Mouse (Mus musculus) heart, postnatal 4 days (tissue): ENCODE measurements around the gene Rgs16. TPM values are rescaled to one million over a fixed set of nuclear protein-coding genes. Genes with fewer than 3 reads are reported as not detected.
"Not testable (repeated sequence)": the region's sequence is repeated elsewhere in the genome, so short reads cannot be mapped to it uniquely, and the experiment has no call there.

Experiments used
- DNase-seq: peaks from one replicate; pipeline ENCODE4 v3.0.0; 2021
- total RNA-seq, 2 experiments: library from RNA; stranded (reverse); gene quantifications; 2 replicates each; pipeline ENCODE4 v1.2.3; 2021

Rgs16 gene
- total RNA-seq, 2 experiments from 2014 or later = 3.1 to 4.6 TPM

- no peak for DNase-seq
Observed at GRCm38 (mm10) chr1:153751763-153752301, 11.7 kb downstream of the Rgs16 start.

GRCm38 (mm10) chr1:153752521-153752920 is 12.4 kb downstream of the Rgs16 start:
- no peak for DNase-seq

- no peak for DNase-seq
Observed at GRCm38 (mm10) chr1:153753725-153754464, 13.7 kb downstream of the Rgs16 start.

GRCm38 (mm10) chr1:153764136-153764535 is 24.0 kb downstream of the Rgs16 start:
- no peak for DNase-seq

DNA sequence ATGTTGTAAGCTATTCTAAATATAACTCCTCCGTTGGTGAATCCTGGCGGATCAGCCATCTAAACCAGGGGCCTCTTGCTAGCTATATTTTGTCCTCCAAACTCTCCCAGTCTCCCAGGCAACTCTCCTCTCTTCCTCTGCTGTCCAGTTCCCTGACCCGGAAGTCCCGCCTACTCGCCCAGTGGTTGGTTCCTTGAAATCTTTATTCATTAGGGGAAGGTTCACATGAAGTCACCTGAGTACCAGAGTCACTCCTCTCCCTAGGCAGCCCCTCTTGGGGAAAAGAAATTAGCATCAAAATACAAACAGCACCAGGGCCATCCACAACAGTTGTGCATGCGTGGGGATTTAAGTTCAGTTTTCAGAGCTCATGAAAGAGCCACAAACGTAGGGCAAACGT is 26.1 kb downstream of the Rgs16 start:
- no peak for DNase-seq

GRCm38 (mm10) chr1:153767281-153767680 is 27.1 kb downstream of the Rgs16 start:
- no peak for DNase-seq

DNA sequence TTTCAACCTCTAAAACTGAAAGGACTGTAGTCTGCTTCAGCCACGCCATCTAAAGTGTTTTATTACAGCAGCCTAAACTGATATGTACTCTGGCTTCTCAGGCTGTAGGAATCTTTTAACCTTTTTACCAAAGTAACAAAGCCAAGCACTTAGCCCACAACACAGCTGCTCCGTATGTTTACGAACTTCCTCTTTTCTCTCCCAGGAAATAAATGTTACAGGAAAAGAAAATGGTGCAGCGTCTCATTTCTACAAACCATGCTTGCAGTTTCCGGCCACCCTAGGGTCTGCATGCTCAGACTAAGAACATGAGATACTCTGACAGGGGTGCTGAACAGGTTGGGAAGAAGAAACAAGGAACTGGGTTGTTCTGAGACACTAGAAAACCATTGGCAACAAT is 28.3 kb downstream of the Rgs16 start:
- DNase-seq = no peak

DNA sequence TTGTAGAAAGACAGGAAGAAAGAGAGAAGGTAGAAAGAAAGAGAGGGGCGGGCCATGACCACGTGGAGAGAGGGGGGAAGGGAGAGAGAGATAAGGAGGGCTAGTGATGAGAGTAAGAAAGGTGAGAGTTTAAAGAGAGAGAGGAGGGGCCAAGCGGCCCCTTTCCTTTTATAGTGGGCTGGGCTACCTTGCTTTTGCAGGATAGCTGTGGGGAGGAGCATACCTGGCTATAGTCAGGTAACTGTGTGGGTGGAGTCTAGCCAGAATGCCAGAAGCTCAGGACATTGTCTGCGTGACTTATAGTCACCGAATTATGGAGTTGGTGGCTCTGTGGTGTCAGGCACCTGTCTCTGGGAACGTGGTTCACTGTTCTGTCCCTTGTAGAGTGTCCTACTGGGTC is 29.4 kb downstream of the Rgs16 start:
- not testable (repeated sequence) for DNase-seq

GRCm38 (mm10) chr1:153769998-153770775 is 30.0 kb downstream of the Rgs16 start:
- DNase-seq = no peak

DNA sequence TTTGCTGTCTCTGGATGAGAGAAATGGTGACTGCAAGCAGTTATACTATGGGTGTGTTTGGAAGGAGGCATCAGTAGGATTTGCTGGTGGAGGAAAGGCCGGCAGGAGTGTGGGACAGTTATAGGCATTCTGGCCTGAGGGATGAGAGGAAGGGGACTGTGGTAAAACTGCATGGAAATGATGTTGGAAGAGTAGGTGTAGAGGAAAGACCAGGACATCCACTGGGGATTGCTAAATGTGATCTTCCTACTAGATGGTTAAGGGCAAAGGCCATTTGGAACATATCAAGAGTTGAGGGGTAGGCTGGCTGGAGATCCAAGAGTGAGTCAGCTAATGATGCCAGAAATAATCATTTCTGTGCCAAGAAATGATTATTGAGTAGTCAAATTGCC is 30.6 kb downstream of the Rgs16 start:
- no peak for DNase-seq

DNA sequence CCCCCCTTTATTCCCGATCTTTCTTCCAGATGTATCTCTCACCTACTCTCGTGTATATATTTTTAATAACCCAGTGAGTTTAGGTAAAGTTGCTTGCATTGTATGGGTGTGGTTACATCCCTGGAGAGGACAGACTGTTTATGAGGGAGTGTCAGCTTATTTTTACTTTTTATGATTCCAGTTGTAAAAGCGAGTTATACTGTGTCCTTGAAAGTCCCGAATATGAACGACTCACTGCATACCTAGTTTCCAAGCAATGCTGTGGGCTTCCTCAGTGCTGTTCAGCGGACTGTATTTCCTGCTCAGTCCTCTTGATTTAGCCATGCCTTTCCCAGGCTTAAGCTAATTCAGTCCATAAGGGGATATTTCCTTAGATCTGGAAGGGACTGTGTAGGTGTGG is 35.0 kb downstream of the Rgs16 start:
- no peak for DNase-seq

DNA sequence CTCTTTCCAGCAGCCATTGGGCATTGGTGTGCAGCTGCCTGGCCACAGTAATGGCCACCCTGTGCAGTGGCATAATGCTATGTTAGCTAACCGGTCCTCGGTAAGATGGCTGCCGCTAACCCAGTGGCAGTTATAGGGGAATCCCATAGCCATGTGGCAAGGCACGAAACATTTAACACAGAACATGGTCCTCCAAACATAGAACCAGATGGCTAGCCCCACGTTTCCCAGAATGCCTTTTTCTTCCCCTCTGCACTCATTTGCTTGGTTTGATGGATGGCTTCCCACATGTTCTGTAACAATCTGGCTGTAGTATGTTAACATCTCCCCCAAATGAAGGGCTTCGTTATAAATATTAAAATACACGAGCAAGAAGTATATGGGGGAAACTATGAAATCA is 36.1 kb downstream of the Rgs16 start:
- DNase-seq = no peak

DNA sequence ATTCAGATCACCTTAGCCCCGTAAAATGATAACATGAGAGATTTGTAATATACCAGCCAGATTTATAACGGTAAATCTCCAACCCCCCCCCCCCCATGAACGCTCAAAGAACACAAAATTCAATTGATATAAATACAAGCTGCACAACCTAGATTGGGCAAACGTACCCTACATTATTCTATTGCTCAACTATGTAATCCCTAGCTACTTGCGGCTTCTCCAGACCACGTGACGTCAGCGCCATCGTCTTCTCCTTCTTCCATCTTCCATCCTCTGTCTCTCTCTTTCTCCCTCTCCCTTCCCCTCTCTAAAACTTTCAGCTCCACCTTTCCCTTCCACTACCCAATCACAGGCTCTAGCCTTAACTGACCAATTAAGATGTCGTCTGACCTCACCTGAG is 38.1 kb downstream of the Rgs16 start:
- DNase-seq = no peak

- DNase-seq = no peak
Observed at GRCm38 (mm10) chr1:153783339-153783738, 43.2 kb downstream of the Rgs16 start.

DNA sequence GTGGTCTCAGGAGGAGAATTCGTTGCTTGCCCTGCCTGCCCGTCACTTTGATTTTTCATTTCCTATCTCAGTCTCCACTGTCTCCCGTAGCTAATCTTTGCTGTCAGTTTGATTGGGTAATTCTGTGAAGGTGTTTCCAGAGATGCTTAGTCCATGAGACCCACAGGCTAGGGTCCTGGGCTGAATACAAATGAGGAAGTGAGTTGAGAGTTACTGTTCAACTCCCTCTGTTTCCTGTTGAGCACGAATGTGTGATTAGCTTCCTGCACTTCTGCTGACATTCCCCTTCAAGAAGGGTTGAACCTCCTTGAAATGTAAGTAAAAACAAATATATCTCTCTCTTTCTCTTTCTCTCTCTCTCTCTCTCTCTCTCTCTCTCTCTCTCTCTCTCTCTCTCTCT is 45.5 kb downstream of the Rgs16 start:
- no peak for DNase-seq

- DNase-seq = no peak
Observed at GRCm38 (mm10) chr1:153790708-153791107, 50.6 kb downstream of the Rgs16 start.

DNA sequence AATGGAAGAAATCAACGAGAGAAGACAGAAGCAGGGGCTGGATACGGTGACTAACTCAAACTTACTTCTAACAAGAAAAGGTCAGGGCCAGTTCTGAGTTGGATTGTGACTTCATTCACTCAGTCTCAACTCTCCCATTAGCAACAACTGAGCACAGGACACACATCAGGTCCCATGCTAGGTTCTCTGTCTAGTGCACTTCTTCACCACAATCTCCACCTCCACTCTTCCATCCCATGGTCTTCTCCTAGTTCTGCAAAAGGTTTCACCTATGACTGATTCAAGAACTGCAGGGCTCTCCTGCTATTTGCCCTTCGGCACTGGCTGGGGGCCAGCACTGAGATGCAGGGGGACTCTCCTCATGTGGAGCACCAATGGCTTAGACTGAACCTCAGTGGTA is 54.1 kb downstream of the Rgs16 start:
- no peak for DNase-seq

Other genes starting within 250 kb of the Rgs16 start
- 1 to 10 TPM; 2.5 to 3.9 TPM for gene Npl, start 190.3 kb upstream of the Rgs16 start, total RNA-seq
- gene Rgs8, start 87.3 kb upstream of the Rgs16 start, total RNA-seq = under 1 TPM in 1 of 2 experiments, not detected in 1; 0.09 TPM
- gene Rnasel, start 9.1 kb downstream of the Rgs16 start, total RNA-seq = 10 to 100 TPM; 20.5 to 21.1 TPM
- gene Rgsl1, start 103.8 kb downstream of the Rgs16 start, total RNA-seq = not detected
- not detected for gene Teddm1b, start 134.0 kb downstream of the Rgs16 start, total RNA-seq
- gene Teddm1a, start 151.4 kb downstream of the Rgs16 start, total RNA-seq = not detected
- 100 to 1,000 TPM; 126 to 138 TPM for gene Glul, start 159.6 kb downstream of the Rgs16 start, total RNA-seq
- under 1 TPM; 0.16 to 0.26 TPM for gene Teddm2, start 159.9 kb downstream of the Rgs16 start, total RNA-seq